Mouse (Mus musculus): ENCODE data around the gene Mt4. TPM values are rescaled to one million over a fixed set of nuclear protein-coding genes. Genes with fewer than 3 reads are reported as not detected.
"Not testable (repeated sequence)": the region's sequence is repeated elsewhere in the genome, so short reads cannot be mapped to it uniquely, and the experiment has no call there.

Mt4 gene
- total and polyA plus RNA-seq, 2 experiments from 2014 or later = not detected

- Histone ChIP-seq H3K27me3 (ENCODE audit: control insufficient read depth, insufficient read depth, low read length) (no peaks in the 10 kb centered on the region), H3K4me1 (ENCODE audit: control insufficient read depth, insufficient read depth) (no peaks in the 10 kb centered on the region), H3K4me3 (ENCODE audit: low read depth, low read length) (no peak overlapping the region), H3K9ac (replicated peaks; ENCODE audit: low read depth, low read length) (no peak overlapping the region), H3K4me2 (ENCODE audit: low read depth, low read length) (no peak overlapping the region), H3K9me3 (replicated peaks; ENCODE audit: control insufficient read depth, low read length) (no peaks in the 10 kb centered on the region), H3K36me3 (replicated peaks; ENCODE audit: control insufficient read depth, insufficient read depth, low read length) (no peaks in the 10 kb centered on the region), H3K27ac (ENCODE audit: low read depth) (no peak overlapping the region)
- WGBS = 77% methylated on average over 5 of the region's 5 CpGs
- DNase-seq (ENCODE audit: low spot score) (no peak), ATAC-seq (ENCODE audit: insufficient read depth, low read depth) (no peak)
- TF ChIP-seq EP300 (IDR thresholded peaks at IDR 0.05; ENCODE audit: low read depth) (no peak), CTCF (IDR thresholded peaks at IDR 0.05; ENCODE audit: low read depth) (no peak)
These were observed 4.9 kb upstream of the Mt4 start for GRCm38 (mm10) chr8:94132096-94132495.

GRCm38 (mm10) chr8:94134601-94135000 is 2.4 kb upstream of the Mt4 start:
- H3K4me2 ChIP-seq (ENCODE audit: low read depth, low read length); H3K4me3 ChIP-seq (ENCODE audit: low read depth, low read length); H3K27ac ChIP-seq (ENCODE audit: low read depth); H3K27me3 ChIP-seq (ENCODE audit: control insufficient read depth, insufficient read depth, low read length); H3K36me3 ChIP-seq (replicated peaks; ENCODE audit: control insufficient read depth, insufficient read depth, low read length); H3K9ac ChIP-seq (replicated peaks; ENCODE audit: low read depth, low read length); H3K4me1 ChIP-seq (ENCODE audit: control insufficient read depth, insufficient read depth); H3K9me3 ChIP-seq (replicated peaks; ENCODE audit: control insufficient read depth, low read length); DNase-seq (ENCODE audit: low spot score); ATAC-seq (ENCODE audit: insufficient read depth, low read depth): not testable (repeated sequence)
- 51% methylated on average over 3 of the region's 3 CpGs for WGBS

- 75% methylated on average over 6 of the region's 6 CpGs for WGBS
- no peaks in the 10 kb centered on the region for H3K9me3 ChIP-seq (replicated peaks; ENCODE audit: control insufficient read depth, low read length)
- no peak for TF ChIP-seq CTCF (IDR thresholded peaks at IDR 0.05; ENCODE audit: low read depth)
- TF ChIP-seq EP300 (IDR thresholded peaks at IDR 0.05; ENCODE audit: low read depth) = no peak
- H3K27ac ChIP-seq (ENCODE audit: low read depth) = no peak overlapping the region
- no peaks in the 10 kb centered on the region for H3K27me3 ChIP-seq (ENCODE audit: control insufficient read depth, insufficient read depth, low read length)
- no peak overlapping the region for H3K4me2 ChIP-seq (ENCODE audit: low read depth, low read length)
- H3K9ac ChIP-seq (replicated peaks; ENCODE audit: low read depth, low read length) = no peak overlapping the region
- H3K4me3 ChIP-seq (ENCODE audit: low read depth, low read length) = no peak overlapping the region
- DNase-seq (ENCODE audit: low spot score) = no peak
- no peaks in the 10 kb centered on the region for H3K36me3 ChIP-seq (replicated peaks; ENCODE audit: control insufficient read depth, insufficient read depth, low read length)
- no peak for ATAC-seq (ENCODE audit: insufficient read depth, low read depth)
- H3K4me1 ChIP-seq (ENCODE audit: control insufficient read depth, insufficient read depth) = no peaks in the 10 kb centered on the region
These were observed 1.4 kb upstream of the Mt4 start for GRCm38 (mm10) chr8:94135556-94135955.

GRCm38 (mm10) chr8:94136192-94136591 is 805 bp upstream of the Mt4 start:
- Histone ChIP-seq H3K27me3 (ENCODE audit: control insufficient read depth, insufficient read depth, low read length) (no peaks in the 10 kb centered on the region), H3K9me3 (replicated peaks; ENCODE audit: control insufficient read depth, low read length) (no peaks in the 10 kb centered on the region), H3K9ac (replicated peaks; ENCODE audit: low read depth, low read length) (no peak overlapping the region), H3K4me3 (ENCODE audit: low read depth, low read length) (no peak overlapping the region), H3K4me1 (ENCODE audit: control insufficient read depth, insufficient read depth) (no peaks in the 10 kb centered on the region), H3K36me3 (replicated peaks; ENCODE audit: control insufficient read depth, insufficient read depth, low read length) (no peaks in the 10 kb centered on the region), H3K27ac (ENCODE audit: low read depth) (no peak overlapping the region), H3K4me2 (ENCODE audit: low read depth, low read length) (no peak overlapping the region)
- ATAC-seq (ENCODE audit: insufficient read depth, low read depth) = no peak
- TF ChIP-seq EP300 (IDR thresholded peaks at IDR 0.05; ENCODE audit: low read depth) = no peak
- no peak for TF ChIP-seq CTCF (IDR thresholded peaks at IDR 0.05; ENCODE audit: low read depth)
- no peak for DNase-seq (ENCODE audit: low spot score)
- 83% methylated on average over 7 of the region's 7 CpGs for WGBS

GRCm38 (mm10) chr8:94140266-94140795 is 3.3 kb downstream of the Mt4 start:
- Histone ChIP-seq H3K4me1 (ENCODE audit: control insufficient read depth, insufficient read depth) (no peaks in the 10 kb centered on the region), H3K9ac (replicated peaks; ENCODE audit: low read depth, low read length) (no peak overlapping the region), H3K4me3 (ENCODE audit: low read depth, low read length) (no peak overlapping the region), H3K36me3 (replicated peaks; ENCODE audit: control insufficient read depth, insufficient read depth, low read length) (no peaks in the 10 kb centered on the region), H3K27ac (ENCODE audit: low read depth) (no peak overlapping the region), H3K9me3 (replicated peaks; ENCODE audit: control insufficient read depth, low read length) (no peaks in the 10 kb centered on the region), H3K4me2 (ENCODE audit: low read depth, low read length) (no peak overlapping the region), H3K27me3 (ENCODE audit: control insufficient read depth, insufficient read depth, low read length) (no peaks in the 10 kb centered on the region)
- TF ChIP-seq CTCF (IDR thresholded peaks at IDR 0.05; ENCODE audit: low read depth) = no peak
- TF ChIP-seq EP300 (IDR thresholded peaks at IDR 0.05; ENCODE audit: low read depth) = no peak
- no peak for DNase-seq (ENCODE audit: low spot score)
- ATAC-seq (ENCODE audit: insufficient read depth, low read depth) = no peak
- WGBS = 77% methylated on average over 4 of the region's 4 CpGs

- Histone ChIP-seq H3K9me3 (replicated peaks; ENCODE audit: control insufficient read depth, low read length) (no peaks in the 10 kb centered on the region), H3K36me3 (replicated peaks; ENCODE audit: control insufficient read depth, insufficient read depth, low read length) (no peaks in the 10 kb centered on the region), H3K27me3 (ENCODE audit: control insufficient read depth, insufficient read depth, low read length) (0 out of 2 replicates have a peak, but pooled peaks cover 3% of the 10 kb centered on the region), H3K4me3 (ENCODE audit: low read depth, low read length) (no peak overlapping the region), H3K9ac (replicated peaks; ENCODE audit: low read depth, low read length) (no peak overlapping the region), H3K27ac (ENCODE audit: low read depth) (no peak overlapping the region), H3K4me2 (ENCODE audit: low read depth, low read length) (no peak overlapping the region), H3K4me1 (ENCODE audit: control insufficient read depth, insufficient read depth) (no peaks in the 10 kb centered on the region)
- no peak for DNase-seq (ENCODE audit: low spot score)
- TF ChIP-seq CTCF (IDR thresholded peaks at IDR 0.05; ENCODE audit: low read depth) = no peak
- no peak for TF ChIP-seq EP300 (IDR thresholded peaks at IDR 0.05; ENCODE audit: low read depth)
- no peak for ATAC-seq (ENCODE audit: insufficient read depth, low read depth)
- 48% methylated on average over 5 of the region's 5 CpGs for WGBS
These were observed 11.2 kb downstream of the Mt4 start for GRCm38 (mm10) chr8:94148236-94148635.

Measured in heart, postnatal 0 days (tissue).